Mouse (Mus musculus) erythroblast, embryonic 14.5 days (primary cell): Measurements from ENCODE around the gene Kcnk13.

Experiments
- GATA1 ChIP-seq: IDR thresholded peaks from 2 replicates; pipeline ENCODE4 v1.6.1; 2012; ENCODE audit warnings: low read length, inconsistent platforms, mixed read lengths
- TAL1 ChIP-seq: IDR thresholded peaks from 3 replicates; pipeline ENCODE4 v1.6.1; 2012; ENCODE audit warnings: low read length, inconsistent platforms, mixed read lengths

DNA sequence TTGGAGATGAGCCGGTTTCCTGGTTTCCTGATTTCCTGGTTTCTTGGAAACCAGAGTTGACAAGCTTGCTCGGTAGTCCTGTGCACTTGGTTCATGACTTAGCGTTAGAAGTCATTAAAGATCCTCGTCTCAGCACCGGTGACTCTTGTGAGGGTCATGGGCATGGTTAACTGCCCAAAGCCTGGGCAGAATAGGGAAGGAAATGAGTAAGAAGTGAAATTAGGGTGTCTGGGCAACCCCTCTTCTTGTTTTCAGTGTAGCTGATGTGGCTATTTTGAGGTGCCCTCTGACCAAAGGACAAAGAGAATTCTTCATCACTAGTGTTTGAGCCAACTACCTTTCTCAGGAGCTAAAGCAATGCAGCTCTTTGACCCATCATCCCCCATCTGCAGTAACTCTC, 41.0 kb downstream of the Kcnk13 start:
- TF ChIP-seq GATA1 = no peak
- no peak for TF ChIP-seq TAL1
